Mouse (Mus musculus) kidney, adult 2 months (tissue): ENCODE measurements around the gene Acacb. TPM values are rescaled to one million over a fixed set of nuclear protein-coding genes. Genes with fewer than 3 reads are reported as not detected.

Source experiments
- DNase-seq: peaks from one replicate; pipeline ENCODE4 v3.0.0; 2021
- H3K27ac ChIP-seq: fragments of 200-500 bp; 2 replicates; pipeline ENCODE4 v1.5.1; 2012; ENCODE audit warnings: low read depth, low read length, control low read depth, inconsistent platforms; ENCODE audit not compliant: insufficient read depth
- H3K27me3 ChIP-seq: fragments of 200-500 bp; replicated peaks from 2 replicates; pipeline ENCODE4 v1.6.1; 2012; ENCODE audit warnings: mild to moderate bottlenecking, moderate library complexity, low read length, inconsistent platforms; ENCODE audit not compliant: control insufficient read depth, insufficient read depth
- H3K36me3 ChIP-seq: fragments of 200-500 bp; 2 replicates; pipeline ENCODE4 v1.6.1; 2012; ENCODE audit warnings: mild to moderate bottlenecking, moderate library complexity, low read length, inconsistent platforms; ENCODE audit not compliant: control insufficient read depth, insufficient read depth
- H3K4me1 ChIP-seq: fragments of 200-500 bp; 2 replicates; pipeline ENCODE4 v1.6.1; 2011; ENCODE audit warnings: low read length; ENCODE audit not compliant: control insufficient read depth, insufficient read depth
- H3K4me3 ChIP-seq: fragments of 200-500 bp; 2 replicates; pipeline ENCODE4 v1.5.1; 2011; ENCODE audit warnings: mild to moderate bottlenecking, low read depth, low read length, control low read depth; ENCODE audit not compliant: insufficient read depth
- CTCF ChIP-seq: fragments of 200-500 bp; conservative IDR thresholded peaks from 2 replicates; pipeline ENCODE4 v1.5.1; 2011; ENCODE audit warnings: low read depth, mild to moderate bottlenecking, control low read depth, low read length, moderate library complexity, mixed read lengths; ENCODE audit not compliant: insufficient read depth, insufficient read length
- POLR2A ChIP-seq: fragments of 200-500 bp; IDR thresholded peaks from one replicate; pipeline ENCODE4 v1.6.1; 2011; ENCODE audit warnings: low read depth, low read length, control low read depth
- WGBS: fragments of 180-500 bp; shearing (Covaris S2); methylation state at CpG from one replicate; pipeline ENCODE4 v1.1.7; 2018; 5-methylcytosine and 5-hydroxymethylcytosine counted together
- polyA plus RNA-seq: library from polyadenylated mRNA; depleted of rRNA; stranded (reverse); fragments of >200 nt; gene quantifications from 2 replicates; pipeline ENCODE4 v1.2.3, GENCODE M21; 2012

Gene Acacb
- polyA plus RNA-seq, 1 experiment: 34.5 TPM

GRCm38 (mm10) chr5:114137481-114138276 is 8.7 kb upstream of the Acacb start:
- Histone ChIP-seq H3K4me1 (peaks cover 9% of the 10 kb centered on the region), H3K27ac (no peak overlapping the region), H3K27me3 (no peaks in the 10 kb centered on the region), H3K36me3 (no peaks in the 10 kb centered on the region), H3K4me3 (no peak overlapping the region)
- no peak for DNase-seq
- TF ChIP-seq CTCF: no peak
- no peak for TF ChIP-seq POLR2A
- 69% methylated on average over 15 of the region's 15 CpGs for WGBS

GRCm38 (mm10) chr5:114138277-114139164 is 7.8 kb upstream of the Acacb start:
- Histone ChIP-seq H3K27ac (peak overlapping the region; percentile 70), H3K4me3 (no peak overlapping the region)
- DNase-seq: peak; percentile 53

GRCm38 (mm10) chr5:114139175-114139574 is 7.2 kb upstream of the Acacb start:
- Histone ChIP-seq H3K27ac (peak overlapping the region; percentile 85), H3K36me3 (no peaks in the 10 kb centered on the region), H3K4me3 (no peak overlapping the region), H3K4me1 (peaks cover 9% of the 10 kb centered on the region), H3K27me3 (no peaks in the 10 kb centered on the region)
- peak; percentile 94 for DNase-seq
- WGBS: 25% methylated on average over 9 of the region's 9 CpGs
- no peak for TF ChIP-seq POLR2A
- TF ChIP-seq CTCF: no peak

More at GRCm38 (mm10) chr5:114138277-114139164, 7.8 kb upstream of the Acacb start:
- no peaks in the 10 kb centered on the region for H3K36me3 ChIP-seq
- H3K4me1 ChIP-seq: peaks cover 9% of the 10 kb centered on the region
- no peaks in the 10 kb centered on the region for H3K27me3 ChIP-seq
- WGBS: 33% methylated on average over 21 of the region's 21 CpGs
- TF ChIP-seq POLR2A (no peak), CTCF (no peak)

GRCm38 (mm10) chr5:114147043-114147972 is 973 bp downstream of the Acacb start:
- H3K4me1 ChIP-seq: peaks cover 5% of the 10 kb centered on the region; the same call in 1 of the 2 replicates
- H3K27ac ChIP-seq: peak overlapping the region; percentile 80
- peak overlapping the region; percentile 42 for H3K4me3 ChIP-seq
- H3K36me3 ChIP-seq: no peaks in the 10 kb centered on the region
- DNase-seq: peak; percentile 29
- 75% methylated on average over 14 of the region's 14 CpGs for WGBS
- TF ChIP-seq CTCF (no peak), POLR2A (no peak)
- H3K27me3 ChIP-seq: no peaks in the 10 kb centered on the region

- Histone ChIP-seq H3K4me3 (no peak overlapping the region), H3K4me1 (0 out of 2 replicates have a peak, but pooled peaks cover 3% of the 10 kb centered on the region), H3K27me3 (no peaks in the 10 kb centered on the region), H3K36me3 (no peaks in the 10 kb centered on the region), H3K27ac (peak overlapping the region; percentile 94)
- no peak for TF ChIP-seq POLR2A
- no peak for TF ChIP-seq CTCF
- peak; percentile 48 for DNase-seq
- 58% methylated on average over 12 of the region's 12 CpGs for WGBS
Observed at GRCm38 (mm10) chr5:114152359-114153092, 6.2 kb downstream of the Acacb start.

GRCm38 (mm10) chr5:114153490-114153889 is 7.2 kb downstream of the Acacb start:
- DNase-seq: peak; percentile 49
- Histone ChIP-seq H3K27ac (peak overlapping the region; percentile 42; the same call in 1 of the 2 replicates), H3K4me3 (peak overlapping the region; percentile 5; the same call in 1 of the 2 replicates), H3K27me3 (no peaks in the 10 kb centered on the region), H3K36me3 (no peaks in the 10 kb centered on the region), H3K4me1 (0 out of 2 replicates have a peak, but pooled peaks cover 3% of the 10 kb centered on the region)
- TF ChIP-seq POLR2A: no peak
- TF ChIP-seq CTCF: peak; percentile 46
- 13% methylated on average over 12 of the region's 12 CpGs for WGBS
